Mouse (Mus musculus): ENCODE results near the gene Dok1. TPM values are rescaled to one million over a fixed set of nuclear protein-coding genes. Genes with fewer than 3 reads are reported as not detected.
A peak's percentile ranks its signal among the peaks of the same experiment; 100 is the strongest.

Dok1 gene
- polyA plus RNA-seq, 1 experiment from 2014 or later: 9.7 TPM

GRCm38 (mm10) chr6:83015749-83016148 is 17.5 kb downstream of the Dok1 start:
- H3K4me1 ChIP-seq (ENCODE audit: control insufficient read depth, insufficient read depth, low read length): no peaks in the 10 kb centered on the region
- no peak overlapping the region for H3K9ac ChIP-seq (replicated peaks; ENCODE audit: low read depth, low read length)
- H3K9me3 ChIP-seq (ENCODE audit: control insufficient read depth, low read depth, low read length): no peaks in the 10 kb centered on the region
- no peak overlapping the region for H3K27ac ChIP-seq (ENCODE audit: low read length)
- no peak for ATAC-seq (ENCODE audit: insufficient number of reproducible peaks, insufficient read depth, low FRiP score, low read depth)
- H3K4me2 ChIP-seq (replicated peaks; ENCODE audit: low read depth, low read length): no peak overlapping the region
- no peaks in the 10 kb centered on the region for H3K36me3 ChIP-seq (ENCODE audit: control insufficient read depth, insufficient read depth, low read length)
- no peak overlapping the region for H3K4me3 ChIP-seq (ENCODE audit: low read depth, low read length)
- no peaks in the 10 kb centered on the region for H3K27me3 ChIP-seq (ENCODE audit: control insufficient read depth, insufficient read depth, low read length)
- WGBS: 98% methylated on average over 2 of the region's 2 CpGs

GRCm38 (mm10) chr6:83014482-83015466 is 18.5 kb downstream of the Dok1 start:
- WGBS: 68% methylated on average over 12 of the region's 12 CpGs
- peak; percentile 85; the same call in 1 of the 2 replicates for ATAC-seq (ENCODE audit: insufficient number of reproducible peaks, insufficient read depth, low FRiP score, low read depth)
- Histone ChIP-seq H3K27ac (ENCODE audit: low read length) (no peak overlapping the region), H3K9me3 (ENCODE audit: control insufficient read depth, low read depth, low read length) (no peaks in the 10 kb centered on the region), H3K9ac (replicated peaks; ENCODE audit: low read depth, low read length) (no peak overlapping the region), H3K4me2 (replicated peaks; ENCODE audit: low read depth, low read length) (no peak overlapping the region), H3K4me1 (ENCODE audit: control insufficient read depth, insufficient read depth, low read length) (0 out of 2 replicates have a peak, but pooled peaks cover 3% of the 10 kb centered on the region), H3K27me3 (ENCODE audit: control insufficient read depth, insufficient read depth, low read length) (no peaks in the 10 kb centered on the region), H3K4me3 (ENCODE audit: low read depth, low read length) (no peak overlapping the region), H3K36me3 (ENCODE audit: control insufficient read depth, insufficient read depth, low read length) (no peaks in the 10 kb centered on the region)

- ATAC-seq (ENCODE audit: insufficient number of reproducible peaks, insufficient read depth, low FRiP score, low read depth): no peak
- Histone ChIP-seq H3K9me3 (ENCODE audit: control insufficient read depth, low read depth, low read length) (no peaks in the 10 kb centered on the region), H3K4me1 (ENCODE audit: control insufficient read depth, insufficient read depth, low read length) (0 out of 2 replicates have a peak, but pooled peaks cover 3% of the 10 kb centered on the region), H3K27me3 (ENCODE audit: control insufficient read depth, insufficient read depth, low read length) (no peaks in the 10 kb centered on the region), H3K27ac (ENCODE audit: low read length) (no peak overlapping the region), H3K9ac (replicated peaks; ENCODE audit: low read depth, low read length) (no peak overlapping the region), H3K4me3 (ENCODE audit: low read depth, low read length) (no peak overlapping the region), H3K4me2 (replicated peaks; ENCODE audit: low read depth, low read length) (no peak overlapping the region), H3K36me3 (ENCODE audit: control insufficient read depth, insufficient read depth, low read length) (no peaks in the 10 kb centered on the region)
- WGBS: 79% methylated on average over 5 of the region's 5 CpGs
These were observed 19.8 kb downstream of the Dok1 start for GRCm38 (mm10) chr6:83013444-83013843.

- no peak for ATAC-seq (ENCODE audit: insufficient number of reproducible peaks, insufficient read depth, low FRiP score, low read depth)
- H3K9ac ChIP-seq (replicated peaks; ENCODE audit: low read depth, low read length): no peak overlapping the region
- H3K9me3 ChIP-seq (ENCODE audit: control insufficient read depth, low read depth, low read length): no peaks in the 10 kb centered on the region
- no peaks in the 10 kb centered on the region for H3K27me3 ChIP-seq (ENCODE audit: control insufficient read depth, insufficient read depth, low read length)
- no peak overlapping the region for H3K4me3 ChIP-seq (ENCODE audit: low read depth, low read length)
- no peaks in the 10 kb centered on the region for H3K36me3 ChIP-seq (ENCODE audit: control insufficient read depth, insufficient read depth, low read length)
- H3K4me1 ChIP-seq (ENCODE audit: control insufficient read depth, insufficient read depth, low read length): 0 out of 2 replicates have a peak, but pooled peaks cover 3% of the 10 kb centered on the region
- WGBS: 72% methylated on average over 6 of the region's 6 CpGs
- no peak overlapping the region for H3K27ac ChIP-seq (ENCODE audit: low read length)
- H3K4me2 ChIP-seq (replicated peaks; ENCODE audit: low read depth, low read length): no peak overlapping the region
These were observed 21.5 kb downstream of the Dok1 start for GRCm38 (mm10) chr6:83011756-83012155.

- Histone ChIP-seq H3K4me1 (ENCODE audit: control insufficient read depth, insufficient read depth, low read length) (0 out of 2 replicates have a peak, but pooled peaks cover 3% of the 10 kb centered on the region), H3K27ac (ENCODE audit: low read length) (no peak overlapping the region), H3K9ac (replicated peaks; ENCODE audit: low read depth, low read length) (no peak overlapping the region), H3K4me2 (replicated peaks; ENCODE audit: low read depth, low read length) (no peak overlapping the region), H3K36me3 (ENCODE audit: control insufficient read depth, insufficient read depth, low read length) (no peaks in the 10 kb centered on the region), H3K27me3 (ENCODE audit: control insufficient read depth, insufficient read depth, low read length) (no peaks in the 10 kb centered on the region), H3K9me3 (ENCODE audit: control insufficient read depth, low read depth, low read length) (no peaks in the 10 kb centered on the region), H3K4me3 (ENCODE audit: low read depth, low read length) (no peak overlapping the region)
- ATAC-seq (ENCODE audit: insufficient number of reproducible peaks, insufficient read depth, low FRiP score, low read depth): no peak
- WGBS: 77% methylated on average over 7 of the region's 7 CpGs
These were observed 22.0 kb downstream of the Dok1 start for GRCm38 (mm10) chr6:83011255-83011654.

GRCm38 (mm10) chr6:83010010-83010409 is 23.3 kb downstream of the Dok1 start:
- H3K27me3 ChIP-seq (ENCODE audit: control insufficient read depth, insufficient read depth, low read length): no peaks in the 10 kb centered on the region
- H3K27ac ChIP-seq (ENCODE audit: low read length): no peak overlapping the region; the same call in 1 of the 2 replicates
- H3K9me3 ChIP-seq (ENCODE audit: control insufficient read depth, low read depth, low read length): no peaks in the 10 kb centered on the region
- 37% methylated on average over 7 of the region's 7 CpGs for WGBS
- 0 out of 2 replicates have a peak, but pooled peaks cover 3% of the 10 kb centered on the region for H3K4me1 ChIP-seq (ENCODE audit: control insufficient read depth, insufficient read depth, low read length)
- ATAC-seq (ENCODE audit: insufficient number of reproducible peaks, insufficient read depth, low FRiP score, low read depth): no peak
- no peak overlapping the region for H3K4me3 ChIP-seq (ENCODE audit: low read depth, low read length)
- H3K36me3 ChIP-seq (ENCODE audit: control insufficient read depth, insufficient read depth, low read length): no peaks in the 10 kb centered on the region
- no peak overlapping the region for H3K4me2 ChIP-seq (replicated peaks; ENCODE audit: low read depth, low read length)
- no peak overlapping the region for H3K9ac ChIP-seq (replicated peaks; ENCODE audit: low read depth, low read length)

- Histone ChIP-seq H3K4me2 (replicated peaks; ENCODE audit: low read depth, low read length) (no peak overlapping the region), H3K4me1 (ENCODE audit: control insufficient read depth, insufficient read depth, low read length) (0 out of 2 replicates have a peak, but pooled peaks cover 3% of the 10 kb centered on the region), H3K9me3 (ENCODE audit: control insufficient read depth, low read depth, low read length) (no peaks in the 10 kb centered on the region), H3K36me3 (ENCODE audit: control insufficient read depth, insufficient read depth, low read length) (no peaks in the 10 kb centered on the region), H3K27ac (ENCODE audit: low read length) (no peak overlapping the region), H3K9ac (replicated peaks; ENCODE audit: low read depth, low read length) (no peak overlapping the region), H3K4me3 (ENCODE audit: low read depth, low read length) (no peak overlapping the region), H3K27me3 (ENCODE audit: control insufficient read depth, insufficient read depth, low read length) (no peaks in the 10 kb centered on the region)
- 32% methylated on average over 3 of the region's 3 CpGs for WGBS
- ATAC-seq (ENCODE audit: insufficient number of reproducible peaks, insufficient read depth, low FRiP score, low read depth): no peak
These were observed 24.6 kb downstream of the Dok1 start for GRCm38 (mm10) chr6:83008659-83009058.

GRCm38 (mm10) chr6:83006114-83006513 is 27.2 kb downstream of the Dok1 start:
- H3K27me3 ChIP-seq (ENCODE audit: control insufficient read depth, insufficient read depth, low read length): no peaks in the 10 kb centered on the region
- H3K9me3 ChIP-seq (ENCODE audit: control insufficient read depth, low read depth, low read length): no peaks in the 10 kb centered on the region
- 80% methylated on average over 6 of the region's 6 CpGs for WGBS
- no peak overlapping the region for H3K4me3 ChIP-seq (ENCODE audit: low read depth, low read length)
- H3K4me2 ChIP-seq (replicated peaks; ENCODE audit: low read depth, low read length): no peak overlapping the region
- H3K4me1 ChIP-seq (ENCODE audit: control insufficient read depth, insufficient read depth, low read length): 0 out of 2 replicates have a peak, but pooled peaks cover 3% of the 10 kb centered on the region
- H3K36me3 ChIP-seq (ENCODE audit: control insufficient read depth, insufficient read depth, low read length): no peaks in the 10 kb centered on the region
- H3K27ac ChIP-seq (ENCODE audit: low read length): no peak overlapping the region
- no peak for ATAC-seq (ENCODE audit: insufficient number of reproducible peaks, insufficient read depth, low FRiP score, low read depth)
- H3K9ac ChIP-seq (replicated peaks; ENCODE audit: low read depth, low read length): no peak overlapping the region
